Mouse (Mus musculus) adrenal gland, adult 18-20 months (tissue): Measurements from ENCODE around the gene Gm1123. TPM values are rescaled to one million over a fixed set of nuclear protein-coding genes. Genes with fewer than 3 reads are reported as not detected.

ENCODE experiments used
- DNase-seq, 2 experiments: peaks; one replicate each; pipeline ENCODE4 v3.0.0; 2021 to 2022; ENCODE audit warnings: low spot score in 2 of 2
- total RNA-seq, 2 experiments: library from RNA; stranded (reverse); gene quantifications; 1 replicate in 1 of 2; 2 replicates in 1 of 2; pipeline ENCODE4 v1.2.3; 2021

Gm1123 gene
- total RNA-seq, 2 experiments from 2014 or later, result not detected

DNA sequence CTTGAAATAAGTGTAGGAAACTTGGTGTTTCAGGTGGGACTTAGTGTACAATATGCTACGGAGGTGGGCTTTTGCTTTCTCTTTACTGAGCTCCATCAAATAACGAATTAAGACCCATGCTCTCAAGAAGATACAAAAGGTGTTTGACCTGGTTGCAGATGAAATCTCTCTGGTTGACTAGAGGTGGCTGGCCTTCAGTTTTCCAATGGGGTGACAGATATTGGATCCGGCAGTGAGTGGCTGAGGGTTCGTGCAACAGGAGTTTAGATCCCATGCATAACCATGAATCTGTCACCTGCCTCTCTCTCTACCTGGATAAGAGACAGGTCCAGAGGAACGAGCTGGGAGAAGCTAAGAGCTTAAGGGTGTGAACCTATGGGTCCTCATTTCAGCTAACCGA is 76.9 kb downstream of the Gm1123 start:
- no peak for DNase-seq

DNA sequence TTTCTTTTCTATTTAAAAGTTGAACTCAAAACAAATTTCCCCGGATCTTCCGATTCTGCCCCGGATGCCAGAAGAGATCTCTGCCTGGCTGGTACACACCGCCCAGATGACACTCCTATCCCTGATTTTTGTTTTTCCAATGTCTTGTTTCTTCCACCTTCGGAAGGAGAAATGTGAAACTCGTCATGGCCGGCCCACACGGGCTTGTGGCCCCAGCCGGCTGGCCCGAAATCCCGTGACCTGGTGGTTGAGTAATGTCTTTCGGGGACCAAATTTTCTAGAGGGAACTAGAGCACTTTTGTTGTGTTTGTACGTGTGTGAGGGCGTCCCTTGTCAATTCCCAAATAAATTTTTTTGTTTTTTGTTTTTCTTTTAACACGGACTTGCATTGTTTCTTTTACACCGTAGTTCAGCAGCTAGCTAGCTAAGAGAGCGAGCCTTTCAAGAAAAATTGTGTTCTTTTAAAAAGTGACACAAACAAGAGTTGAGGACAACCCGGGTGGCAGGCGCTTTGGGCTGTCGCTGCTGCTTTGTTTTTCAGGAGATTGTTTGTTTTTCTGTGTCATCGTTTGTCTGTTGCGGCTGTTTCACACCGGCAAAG is 77.7 kb downstream of the Gm1123 start:
- DNase-seq, result no peak

Other genes with a start within 250 kb of the Gm1123 start
- gene Prr23a1, start 193.2 kb downstream of the Gm1123 start, total RNA-seq, result not detected
- gene Prr23a2, start 179.2 kb downstream of the Gm1123 start, total RNA-seq, result not detected
- gene Prr23a3, start 170.9 kb downstream of the Gm1123 start, total RNA-seq, result not detected
- not detected for gene 7420426K07Rik, start 132.6 kb downstream of the Gm1123 start, total RNA-seq
- under 1 TPM in 1 of 2 experiments, not detected in 1; 0.73 TPM for gene Foxl2, start 80.4 kb downstream of the Gm1123 start, total RNA-seq
- 10 to 100 TPM; 16.6 to 20.9 TPM for gene Faim, start 49.3 kb downstream of the Gm1123 start, total RNA-seq
- 10 to 100 TPM; 15.9 to 24.3 TPM for gene Pik3cb, start 104.9 kb upstream of the Gm1123 start, total RNA-seq
- not detected for gene Faiml, start 201.5 kb upstream of the Gm1123 start, total RNA-seq
- gene Cep70, start 207.7 kb upstream of the Gm1123 start, total RNA-seq, result 1 to 10 TPM; 5.8 to 8.3 TPM